Mouse (Mus musculus) small intestine, adult 2 months (tissue): ENCODE measurements around the gene Fabp6. TPM values are rescaled to one million over a fixed set of nuclear protein-coding genes. Genes with fewer than 3 reads are reported as not detected.

Source experiments
- H3K27ac ChIP-seq: fragments of 200-500 bp; 2 replicates; pipeline ENCODE4 v1.5.1; 2012; ENCODE audit warnings: low read depth, low read length, control low read depth, inconsistent platforms; ENCODE audit not compliant: insufficient read depth
- H3K27me3 ChIP-seq: fragments of 200-500 bp; 2 replicates; pipeline ENCODE4 v1.6.1; 2012; ENCODE audit warnings: mild to moderate bottlenecking, moderate library complexity, low read length, inconsistent platforms; ENCODE audit not compliant: control insufficient read depth, insufficient read depth
- H3K36me3 ChIP-seq: fragments of 200-500 bp; 2 replicates; pipeline ENCODE4 v1.6.1; 2012; ENCODE audit warnings: mild to moderate bottlenecking, low read length, control low read depth, inconsistent platforms; ENCODE audit not compliant: control insufficient read depth, insufficient read depth
- H3K4me1 ChIP-seq: fragments of 200-500 bp; 2 replicates; pipeline ENCODE4 v1.6.1; 2012; ENCODE audit warnings: low read length, inconsistent platforms, mixed read lengths; ENCODE audit not compliant: control insufficient read depth, insufficient read depth, insufficient read length
- H3K4me3 ChIP-seq: fragments of 200-500 bp; 2 replicates; pipeline ENCODE4 v1.5.1; 2012; ENCODE audit warnings: low read depth, mild to moderate bottlenecking, control low read depth, inconsistent platforms, low read length, moderate library complexity
- CTCF ChIP-seq: fragments of 200-500 bp; IDR thresholded peaks from 2 replicates; pipeline ENCODE4 v1.5.1; 2012; ENCODE audit warnings: low read depth, mild to moderate bottlenecking, control low read depth, inconsistent platforms, low read length, moderate library complexity, mixed read lengths; ENCODE audit not compliant: insufficient replicate concordance, insufficient read length; ENCODE audit errors: extremely low read depth
- POLR2A ChIP-seq: fragments of 200-500 bp; IDR thresholded peaks from 2 replicates; pipeline ENCODE4 v1.6.1; 2012; ENCODE audit warnings: low read depth, mild to moderate bottlenecking, control low read depth, inconsistent platforms, low read length, moderate library complexity
- WGBS: fragments of 180-500 bp; shearing (Covaris S2); methylation state at CpG from one replicate; pipeline ENCODE4 v1.1.7; 2018; 5-methylcytosine and 5-hydroxymethylcytosine counted together
- polyA plus RNA-seq: library from polyadenylated mRNA; depleted of rRNA; stranded (reverse); fragments of >200 nt; gene quantifications from 2 replicates; pipeline ENCODE4 v1.2.3, GENCODE M21; 2012; rRNA removed

The Fabp6 gene
- 6.0 TPM in 1 of 2 replicates, not detected in the other for polyA plus RNA-seq

DNA sequence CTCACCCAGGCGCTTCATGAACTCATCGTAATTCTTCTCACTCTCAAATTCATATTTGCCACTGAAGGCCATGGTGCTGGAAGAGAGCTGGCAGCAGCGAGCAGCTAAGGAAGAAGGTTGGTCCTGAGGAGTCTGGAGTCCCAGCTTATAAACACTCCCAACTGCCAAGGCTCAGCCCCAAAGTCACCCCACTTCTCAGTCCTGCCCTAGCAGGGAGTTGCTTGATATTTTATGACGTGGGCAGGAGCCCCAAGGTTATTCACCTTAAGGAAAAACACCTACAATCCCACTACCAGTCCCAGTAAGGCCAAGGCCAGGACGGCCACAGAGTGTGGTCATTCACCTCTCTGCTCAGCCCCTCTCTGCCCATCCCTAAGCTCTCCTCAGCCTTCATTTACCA lies at the start of gene Fabp6:
Gene Fabp6, minus strand, starts transcription at position 101 of the 400 bp plus-strand sequence.
- no peaks in the 10 kb centered on the region for H3K4me1 ChIP-seq
- no peak within 1 kb of the TSS for H3K4me3 ChIP-seq
- no peaks in the 10 kb centered on the region for H3K27me3 ChIP-seq
- H3K27ac ChIP-seq = no peak within 1 kb of the TSS; the same call in 1 of the 2 replicates
- TF ChIP-seq CTCF (no peak), POLR2A (no peak; the same call in 1 of the 2 replicates)
- WGBS = 86% methylated on average over 5 of the region's 5 CpGs
- no peaks in the 10 kb centered on the region for H3K36me3 ChIP-seq

DNA sequence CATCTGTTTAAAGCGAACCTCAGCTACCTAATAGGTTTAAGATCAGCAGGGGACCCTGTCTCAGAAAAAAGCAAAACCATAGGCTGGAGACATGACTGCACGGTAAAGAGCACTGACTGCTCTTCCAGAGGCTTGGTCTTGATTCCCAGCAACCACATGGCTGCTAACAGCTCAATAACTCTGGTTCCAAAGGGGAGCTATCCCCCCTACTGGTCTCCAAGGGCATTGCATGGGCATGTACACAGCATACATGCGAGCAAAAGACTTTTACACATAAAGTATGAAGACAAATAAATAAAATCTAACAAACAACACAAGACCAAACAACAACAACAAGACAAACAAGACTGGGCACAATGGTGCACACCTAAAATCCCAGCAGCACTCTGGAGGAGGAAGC lies 43.9 kb upstream of the Fabp6 start:
- TF ChIP-seq POLR2A (no peak), CTCF (peak; percentile 35; the same call in 1 of the 2 replicates)
- no peaks in the 10 kb centered on the region for H3K27me3 ChIP-seq
- H3K36me3 ChIP-seq = no peaks in the 10 kb centered on the region
- no peak overlapping the region for H3K27ac ChIP-seq
- no peak overlapping the region for H3K4me3 ChIP-seq
- WGBS = 98% methylated on average over 3 of the region's 3 CpGs
- no peaks in the 10 kb centered on the region for H3K4me1 ChIP-seq

DNA sequence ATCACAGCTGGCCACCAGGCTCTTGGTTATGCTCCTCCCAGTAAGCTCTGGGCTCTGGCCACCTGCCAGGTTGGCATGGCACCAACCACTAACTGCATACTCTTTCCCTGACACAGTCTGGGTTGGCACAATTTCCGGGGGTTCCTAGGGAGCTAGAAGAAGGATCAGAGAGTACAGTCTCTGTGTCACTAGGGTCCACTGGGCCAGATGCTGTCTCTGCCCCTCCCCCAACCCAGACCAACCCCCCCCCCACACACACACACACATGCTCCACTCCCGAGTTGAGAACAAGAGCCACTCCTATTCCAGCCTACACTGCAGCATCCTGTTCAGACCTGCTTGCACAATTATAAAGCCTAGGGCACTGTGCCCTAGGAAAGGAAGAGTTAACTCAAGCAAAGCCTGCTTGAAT lies 41.8 kb upstream of the Fabp6 start:
- H3K36me3 ChIP-seq = no peaks in the 10 kb centered on the region
- H3K4me1 ChIP-seq = no peaks in the 10 kb centered on the region
- TF ChIP-seq CTCF = no peak
- TF ChIP-seq POLR2A = no peak
- H3K4me3 ChIP-seq = no peak overlapping the region
- no peaks in the 10 kb centered on the region for H3K27me3 ChIP-seq
- no peak overlapping the region for H3K27ac ChIP-seq
- WGBS = 2% methylated on average over 2 of the region's 2 CpGs

DNA sequence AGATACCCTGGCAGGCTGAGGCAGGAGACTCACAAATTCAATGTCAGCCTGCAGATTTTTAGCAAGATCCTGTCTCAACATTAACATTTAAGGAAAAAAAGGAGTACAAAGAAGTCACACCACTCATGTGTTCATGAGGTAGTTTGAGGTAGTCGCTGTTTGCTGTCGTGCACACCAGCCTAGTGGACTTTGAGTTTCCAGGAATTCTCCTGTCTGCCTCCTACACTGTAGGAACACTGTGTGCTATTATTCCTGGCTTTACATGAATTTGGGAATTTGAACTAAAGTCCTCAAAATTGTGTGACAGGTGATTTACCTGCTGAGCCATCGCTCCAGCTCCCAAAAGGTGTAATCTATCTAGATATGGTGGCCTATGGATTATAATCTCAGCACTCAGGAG lies 37.1 kb upstream of the Fabp6 start:
- Histone ChIP-seq H3K36me3 (no peaks in the 10 kb centered on the region), H3K4me3 (no peak overlapping the region), H3K4me1 (peaks cover 2% of the 10 kb centered on the region; the same call in 1 of the 2 replicates), H3K27ac (no peak overlapping the region), H3K27me3 (no peaks in the 10 kb centered on the region)
- TF ChIP-seq CTCF = no peak
- no peak for TF ChIP-seq POLR2A
- 86% methylated on average over 3 of the region's 3 CpGs for WGBS

DNA sequence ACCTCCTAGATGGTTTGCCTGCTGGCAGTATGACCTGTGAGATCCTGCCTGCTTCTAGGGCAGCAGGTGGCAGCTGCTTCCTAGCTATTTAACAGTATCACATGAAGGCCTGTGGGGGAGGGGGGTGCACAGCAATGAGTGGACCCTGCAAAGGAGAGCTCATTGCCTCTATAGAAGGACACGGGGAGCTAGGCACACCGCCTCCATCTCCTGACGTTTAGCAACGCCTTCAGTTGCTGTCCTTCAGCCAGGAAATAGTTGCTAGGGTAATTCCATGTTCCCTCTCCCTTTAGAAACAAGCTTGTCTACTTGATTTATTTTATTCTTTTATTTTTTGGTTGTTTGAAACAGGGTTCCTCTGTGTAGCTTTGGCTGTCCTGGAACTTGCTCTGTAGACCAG lies 35.4 kb upstream of the Fabp6 start:
- Histone ChIP-seq H3K27me3 (no peaks in the 10 kb centered on the region), H3K4me1 (peaks cover 9% of the 10 kb centered on the region), H3K36me3 (no peaks in the 10 kb centered on the region), H3K27ac (no peak overlapping the region), H3K4me3 (no peak overlapping the region)
- no peak for TF ChIP-seq POLR2A
- no peak for TF ChIP-seq CTCF
- 72% methylated on average over 4 of the region's 4 CpGs for WGBS

DNA sequence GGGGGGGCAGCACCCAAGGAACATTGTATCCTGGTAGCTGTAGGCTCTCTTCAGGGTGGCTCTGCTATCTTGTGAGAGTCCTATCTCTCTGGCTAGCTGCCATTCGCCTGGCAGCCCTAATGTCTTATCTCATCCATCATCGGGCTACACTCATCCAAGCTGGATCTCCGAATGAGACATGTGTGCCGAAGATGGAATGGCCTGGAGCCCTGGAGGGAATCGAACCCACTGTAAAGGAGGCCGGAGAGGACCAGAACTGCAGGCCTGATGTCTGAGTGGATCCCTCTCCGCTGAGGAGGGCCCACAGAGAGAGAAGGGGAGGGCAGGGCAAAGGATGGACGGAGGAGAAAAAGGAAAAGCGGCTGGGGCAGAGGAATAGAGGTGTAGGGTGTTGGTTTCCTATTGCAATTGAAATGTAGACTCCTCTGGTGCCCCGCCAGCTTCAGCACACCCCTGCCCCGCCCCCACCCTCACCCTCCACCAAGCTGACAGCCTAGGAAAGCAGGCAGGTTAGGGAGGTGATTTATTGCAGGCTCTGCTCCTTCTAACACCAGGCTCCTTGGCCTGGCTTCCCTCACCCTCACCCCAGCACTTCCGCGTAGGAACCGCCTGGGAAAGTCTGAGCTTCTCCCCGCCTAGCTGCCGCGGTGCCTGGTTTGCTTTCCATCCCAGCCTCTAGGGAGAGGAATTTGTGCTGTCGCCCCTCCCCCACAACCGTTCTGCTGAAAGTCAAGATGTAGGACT lies 32.5 kb upstream of the Fabp6 start:
- Histone ChIP-seq H3K36me3 (no peaks in the 10 kb centered on the region), H3K27ac (no peak overlapping the region), H3K4me3 (peak overlapping the region; percentile 10; the same call in 1 of the 2 replicates), H3K4me1 (peaks cover 14% of the 10 kb centered on the region), H3K27me3 (no peaks in the 10 kb centered on the region)
- 7% methylated on average over 19 of the region's 19 CpGs for WGBS
- TF ChIP-seq CTCF = no peak
- no peak for TF ChIP-seq POLR2A

DNA sequence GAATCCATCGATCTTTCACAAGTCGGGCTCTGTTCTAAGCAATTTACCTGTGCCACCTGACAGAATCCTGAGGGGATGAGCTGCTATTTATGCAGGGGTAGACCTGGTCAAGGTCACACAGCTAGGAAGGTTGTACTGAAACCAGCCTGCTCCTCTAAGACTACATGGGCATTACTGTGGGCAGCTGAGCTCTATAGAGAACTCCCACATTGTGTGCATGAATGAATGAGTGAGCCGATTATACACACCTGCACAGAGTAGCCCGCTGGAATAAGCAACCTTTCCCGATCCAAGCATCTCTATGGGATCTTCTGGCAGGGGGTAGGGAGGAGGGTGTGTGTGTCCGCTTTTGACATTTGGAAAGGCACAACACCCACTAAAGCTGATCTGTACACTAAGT lies 31.8 kb upstream of the Fabp6 start:
- Histone ChIP-seq H3K4me3 (no peak overlapping the region), H3K27ac (no peak overlapping the region), H3K36me3 (no peaks in the 10 kb centered on the region), H3K27me3 (no peaks in the 10 kb centered on the region), H3K4me1 (peaks cover 14% of the 10 kb centered on the region)
- 73% methylated on average over 6 of the region's 6 CpGs for WGBS
- TF ChIP-seq POLR2A = no peak
- TF ChIP-seq CTCF = no peak
